Mouse (Mus musculus): ENCODE data around the gene Pld6.

Gene Pld6

GRCm38 (mm10) chr11:59789311-59789710 lies 1.9 kb upstream of the Pld6 start:
- no peak for DNase-seq (ENCODE audit: extremely low read depth, insufficient read length, low spot score)

DNA sequence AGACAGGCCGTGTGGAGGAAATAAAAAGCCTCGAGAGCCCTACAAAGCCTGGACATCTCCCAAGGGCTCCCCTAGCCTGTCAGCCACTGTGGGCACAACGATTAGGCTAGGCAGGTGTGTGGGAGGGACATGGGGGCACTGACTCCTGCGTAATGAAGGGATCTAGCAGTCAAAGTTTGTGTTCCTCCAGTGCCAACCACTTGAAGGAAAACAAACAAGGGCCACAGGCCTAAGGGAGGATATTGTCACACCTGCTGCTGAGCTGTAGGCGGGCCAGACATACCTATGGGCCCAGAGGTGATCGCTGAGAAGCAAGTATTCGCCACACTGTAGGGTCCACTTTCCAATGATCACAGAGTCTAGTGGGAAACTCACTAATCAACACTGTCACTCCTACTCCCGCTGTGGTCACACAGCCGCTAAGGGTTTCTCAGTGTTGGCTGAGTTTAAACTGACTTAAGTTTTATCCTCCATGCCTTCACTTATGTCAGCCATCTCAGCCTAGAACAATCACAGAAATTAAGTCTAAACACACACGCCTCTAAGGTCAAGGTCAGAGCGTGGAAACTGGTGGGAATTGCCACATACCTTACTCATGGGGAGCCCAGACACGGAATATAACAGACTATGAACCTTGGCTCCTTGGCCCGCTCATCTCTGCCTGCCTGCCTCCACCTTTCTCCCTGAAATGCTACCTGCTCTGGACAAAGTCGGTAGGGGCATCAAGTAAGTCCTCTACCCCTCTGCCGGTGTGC lies 824 bp downstream of the Pld6 start:
- no peak for DNase-seq (ENCODE audit: extremely low read depth, insufficient read length, low spot score)

- no peak for DNase-seq (ENCODE audit: extremely low read depth, insufficient read length, low spot score)
These were observed 3.9 kb downstream of the Pld6 start for GRCm38 (mm10) chr11:59783591-59783990.

- no peak for DNase-seq (ENCODE audit: extremely low read depth, insufficient read length, low spot score)
These were observed 5.3 kb downstream of the Pld6 start for GRCm38 (mm10) chr11:59782091-59782590.

- DNase-seq (ENCODE audit: extremely low read depth, insufficient read length, low spot score), result no peak
These were observed 7.2 kb downstream of the Pld6 start for GRCm38 (mm10) chr11:59780241-59780640.

- no peak for DNase-seq (ENCODE audit: extremely low read depth, insufficient read length, low spot score)
These were observed 8.0 kb downstream of the Pld6 start for GRCm38 (mm10) chr11:59779406-59779805.

- DNase-seq (ENCODE audit: extremely low read depth, insufficient read length, low spot score), result no peak
These were observed 8.6 kb downstream of the Pld6 start for GRCm38 (mm10) chr11:59778874-59779223.

GRCm38 (mm10) chr11:59778181-59778873 lies 9.1 kb downstream of the Pld6 start:
- peak; percentile 45 for DNase-seq (ENCODE audit: extremely low read depth, insufficient read length, low spot score)

- no peak for DNase-seq (ENCODE audit: extremely low read depth, insufficient read length, low spot score)
These were observed 10.2 kb downstream of the Pld6 start for GRCm38 (mm10) chr11:59777259-59777658.

DNA sequence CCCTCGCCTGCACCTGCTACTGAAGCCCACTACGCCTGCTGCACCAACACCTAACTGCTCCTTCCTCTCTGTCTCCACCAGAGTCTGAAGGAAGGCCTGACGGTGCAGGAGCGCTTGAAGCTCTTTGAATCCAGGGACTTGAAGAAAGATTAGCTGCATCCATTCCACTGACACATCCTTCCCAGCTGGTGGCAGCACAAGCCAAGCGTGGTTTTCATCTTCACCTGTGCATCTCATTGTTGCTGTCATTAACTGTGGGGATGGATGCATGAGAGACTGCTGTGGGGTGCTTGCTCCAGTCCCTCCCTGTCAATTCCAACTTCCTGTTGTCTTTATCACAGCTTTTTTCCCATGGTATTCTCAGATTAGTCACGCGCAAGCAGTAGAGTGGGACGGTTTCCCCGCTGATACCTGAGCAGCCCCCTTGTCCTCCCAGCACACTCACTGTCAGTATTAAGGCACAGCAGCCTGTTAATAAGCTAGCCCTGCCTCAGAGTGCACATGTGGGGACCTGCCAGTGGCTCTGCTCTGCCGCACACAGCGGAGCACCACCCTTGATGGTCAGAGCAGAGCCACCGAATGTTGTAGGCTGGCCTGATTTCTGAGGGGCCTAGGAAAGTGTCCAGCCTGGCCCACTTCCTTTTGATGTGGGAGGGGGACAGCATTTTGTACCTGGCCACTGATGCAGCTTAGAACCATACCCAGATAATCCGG lies 11.9 kb downstream of the Pld6 start:
- DNase-seq (ENCODE audit: extremely low read depth, insufficient read length, low spot score), result no peak

- no peak for DNase-seq (ENCODE audit: extremely low read depth, insufficient read length, low spot score)
These were observed 12.9 kb downstream of the Pld6 start for GRCm38 (mm10) chr11:59774522-59774921.

DNA sequence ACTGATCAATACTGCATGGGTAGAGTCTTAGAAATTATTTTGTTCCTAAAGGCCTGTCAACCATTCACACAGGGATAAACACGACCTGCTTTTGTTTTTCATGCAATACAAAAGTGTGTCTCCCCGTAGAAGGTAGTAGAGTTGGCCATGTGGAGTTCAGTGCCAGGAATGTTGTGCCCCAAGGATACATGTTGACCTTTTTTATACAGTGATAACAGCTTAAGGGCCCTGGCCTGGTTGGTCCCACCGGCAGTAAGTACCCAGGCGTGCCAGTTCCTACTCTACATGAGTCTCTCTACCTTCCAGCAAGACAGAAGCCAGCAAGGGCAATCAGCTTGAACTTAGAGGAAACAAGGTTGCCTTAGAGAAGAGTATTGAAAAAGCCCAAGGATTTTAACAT lies 14.5 kb downstream of the Pld6 start:
- no peak for DNase-seq (ENCODE audit: extremely low read depth, insufficient read length, low spot score)

DNA sequence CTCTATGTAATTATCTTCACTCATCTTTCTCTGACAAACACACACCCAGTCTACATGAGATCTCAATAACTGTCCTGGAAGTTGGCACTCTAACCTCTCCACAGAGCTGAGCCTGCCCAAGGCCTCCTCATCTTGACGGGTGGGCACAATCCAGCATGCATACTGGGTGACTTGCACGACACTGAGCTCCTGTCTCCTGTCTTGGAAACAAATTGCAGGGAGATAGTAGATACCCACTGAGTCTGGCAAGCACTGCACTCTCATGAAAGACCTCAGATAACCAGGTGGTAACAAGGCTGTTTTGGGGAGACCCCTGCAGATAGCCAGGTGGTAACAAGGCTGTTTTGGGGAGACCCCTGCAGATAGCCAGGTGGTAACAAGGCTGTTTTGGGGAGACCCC lies 15.2 kb downstream of the Pld6 start:
- DNase-seq (ENCODE audit: extremely low read depth, insufficient read length, low spot score), result no peak

DNA sequence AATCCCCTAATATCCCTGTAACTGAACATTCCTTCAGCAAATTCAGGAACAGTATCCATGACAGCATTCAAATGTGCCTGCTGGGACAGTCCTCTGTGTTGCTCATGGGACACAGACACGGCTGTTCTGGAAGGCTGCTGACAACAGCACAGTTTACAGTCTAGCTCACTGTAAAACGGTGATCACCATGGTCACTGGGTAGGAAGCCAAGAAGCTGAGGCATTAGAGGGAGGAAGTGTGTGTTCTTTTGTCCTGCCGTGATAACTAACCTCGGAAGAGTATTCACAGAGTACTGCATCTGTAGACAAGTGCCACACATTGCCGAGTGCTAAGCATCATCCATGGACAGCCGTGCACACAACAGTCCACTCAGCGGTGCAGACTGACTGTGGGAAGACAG lies 16.7 kb downstream of the Pld6 start:
- no peak for DNase-seq (ENCODE audit: extremely low read depth, insufficient read length, low spot score)

DNA sequence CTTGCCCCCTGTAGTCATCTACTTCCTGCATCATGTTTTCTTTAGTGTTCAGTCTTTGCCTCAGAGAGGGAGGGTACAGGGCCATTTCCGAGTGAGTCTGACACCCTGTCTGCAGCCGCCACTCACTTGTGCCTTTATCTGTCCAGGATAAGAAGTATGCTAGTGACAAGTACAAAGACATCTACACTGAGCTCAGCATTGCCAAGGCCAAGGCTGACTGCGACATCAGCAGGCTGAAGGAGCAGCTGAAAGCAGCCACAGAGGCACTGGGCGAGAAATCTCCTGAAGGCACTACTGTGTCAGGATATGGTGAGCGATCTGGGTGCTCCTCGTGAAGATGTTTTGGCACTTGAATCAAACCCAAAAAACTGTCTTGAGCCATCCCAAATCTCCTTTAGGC lies 17.7 kb downstream of the Pld6 start:
- no peak for DNase-seq (ENCODE audit: extremely low read depth, insufficient read length, low spot score)

DNA sequence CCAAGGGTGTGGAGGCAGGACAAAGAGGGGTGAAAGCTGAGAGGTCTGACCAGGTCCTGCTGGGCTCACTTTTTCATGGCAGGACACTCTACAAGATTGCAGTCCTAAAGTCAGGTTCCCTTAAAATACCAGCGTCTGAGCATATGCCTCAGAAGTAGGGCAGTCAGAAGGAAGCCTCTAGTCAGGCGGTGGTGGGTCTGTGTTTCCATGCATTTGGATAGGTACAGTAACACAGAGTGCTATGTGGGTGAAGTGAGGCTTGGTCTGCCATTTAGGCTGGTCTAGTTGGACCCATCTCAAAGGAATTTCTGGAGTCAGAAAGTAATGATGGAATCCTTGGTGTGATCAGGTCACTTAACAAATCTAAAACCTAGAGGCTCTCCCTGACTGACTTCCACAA lies 18.1 kb downstream of the Pld6 start:
- DNase-seq (ENCODE audit: extremely low read depth, insufficient read length, low spot score), result no peak

DNA sequence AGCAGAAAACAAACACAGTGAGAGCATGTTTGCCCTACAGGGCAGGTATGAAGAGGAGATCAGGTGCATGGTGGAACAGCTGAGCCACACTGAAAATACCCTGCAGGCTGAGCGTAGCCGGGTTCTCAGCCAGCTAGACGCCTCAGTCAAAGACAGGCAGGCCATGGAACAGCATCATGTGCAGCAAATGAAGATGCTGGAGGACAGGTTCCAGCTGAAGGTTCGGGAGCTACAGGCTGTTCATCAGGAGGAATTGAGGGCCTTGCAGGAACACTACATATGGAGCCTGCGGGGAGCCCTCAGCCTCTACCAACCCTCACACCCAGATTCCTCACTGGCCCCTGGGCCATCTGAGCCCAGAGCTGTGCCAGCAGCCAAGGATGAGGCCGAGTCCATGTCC lies 26.6 kb downstream of the Pld6 start:
- no peak for DNase-seq (ENCODE audit: extremely low read depth, insufficient read length, low spot score)

DNA sequence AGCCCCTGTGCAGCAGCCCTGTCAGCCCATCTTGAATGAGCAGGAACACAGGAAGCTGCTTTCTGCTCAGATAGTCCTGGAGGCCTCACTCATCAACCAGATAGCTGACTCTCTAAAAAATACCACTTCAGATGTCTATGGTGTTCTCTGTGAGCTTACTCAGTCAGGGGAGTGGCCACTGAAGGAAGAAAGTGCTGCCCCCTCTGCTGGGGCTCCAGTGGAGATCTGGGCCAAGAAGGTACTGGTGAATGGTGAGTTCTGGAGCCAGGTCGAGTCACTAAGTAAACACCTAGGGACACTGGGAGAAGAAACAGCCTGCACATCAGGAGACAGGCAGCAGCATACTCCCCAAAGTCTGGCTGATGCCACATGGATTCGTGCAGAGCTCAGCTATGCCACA lies 27.8 kb downstream of the Pld6 start:
- DNase-seq (ENCODE audit: extremely low read depth, insufficient read length, low spot score), result no peak

GRCm38 (mm10) chr11:59759178-59759577 lies 28.3 kb downstream of the Pld6 start:
- DNase-seq (ENCODE audit: extremely low read depth, insufficient read length, low spot score), result peak; percentile 65

GRCm38 (mm10) chr11:59758191-59758985 lies 29.1 kb downstream of the Pld6 start:
- no peak for DNase-seq (ENCODE audit: extremely low read depth, insufficient read length, low spot score)

GRCm38 (mm10) chr11:59756351-59756750 lies 31.1 kb downstream of the Pld6 start:
- no peak for DNase-seq (ENCODE audit: extremely low read depth, insufficient read length, low spot score)
